Mouse (Mus musculus) CD4-positive, CD25-positive, alpha-beta regulatory T cell, adult 4 months (primary cell): Measurements from ENCODE around the gene Dab1. TPM values are rescaled to one million over a fixed set of nuclear protein-coding genes. Genes with fewer than 3 reads are reported as not detected.

Source experiments
- ATAC-seq: one replicate; pipeline ENCODE4 v1.8.0; 2017
- polyA plus RNA-seq, 2 experiments: library from polyadenylated mRNA; unstranded; fragments of 100-300 nt; shearing (Covaris generic); gene quantifications; one replicate each; pipeline ENCODE4 v1.2.1; 2017

The Dab1 gene
- polyA plus RNA-seq, 2 experiments from 2014 or later, result 0.26 TPM; not detected in 1

DNA sequence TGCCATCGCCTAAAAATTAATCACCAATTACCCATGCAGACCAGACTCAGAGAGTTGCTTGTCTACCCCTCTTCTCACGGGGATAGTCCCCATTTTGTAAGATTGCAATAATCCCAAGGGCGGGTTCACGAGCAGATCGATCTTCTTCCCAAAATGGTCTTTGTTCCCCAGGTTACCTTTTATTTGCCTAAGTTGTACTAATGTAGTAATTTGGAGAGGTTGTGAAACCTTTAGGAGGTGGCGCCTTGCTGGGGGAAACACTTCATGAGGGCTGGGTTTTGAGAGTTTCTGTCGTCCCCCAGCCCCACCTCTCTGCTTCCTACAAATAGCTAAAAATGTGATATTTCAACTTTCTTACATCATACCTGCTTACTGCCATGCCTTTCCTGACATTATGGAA is 657.8 kb downstream of the Dab1 start:
- no peak for ATAC-seq

DNA sequence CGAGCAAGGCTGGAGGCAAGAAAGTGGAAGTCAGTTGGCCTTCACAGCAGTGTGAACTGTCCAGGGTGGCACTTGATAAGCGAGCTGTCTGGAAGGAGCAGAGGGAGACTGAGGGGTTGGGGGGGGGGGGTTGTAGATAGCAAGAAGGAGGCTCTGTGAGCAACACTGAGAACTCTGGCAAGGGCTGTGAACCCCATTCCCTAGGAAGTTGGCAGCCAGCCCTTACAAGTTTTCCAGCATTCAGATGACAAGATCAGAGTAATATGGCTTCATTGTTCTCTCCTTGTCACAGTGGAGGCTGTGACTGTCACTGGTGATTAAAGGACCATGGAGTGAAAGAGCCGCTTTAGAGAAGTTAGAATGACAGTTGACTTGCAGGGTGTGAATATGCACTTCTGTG is 662.4 kb downstream of the Dab1 start:
- no peak for ATAC-seq

DNA sequence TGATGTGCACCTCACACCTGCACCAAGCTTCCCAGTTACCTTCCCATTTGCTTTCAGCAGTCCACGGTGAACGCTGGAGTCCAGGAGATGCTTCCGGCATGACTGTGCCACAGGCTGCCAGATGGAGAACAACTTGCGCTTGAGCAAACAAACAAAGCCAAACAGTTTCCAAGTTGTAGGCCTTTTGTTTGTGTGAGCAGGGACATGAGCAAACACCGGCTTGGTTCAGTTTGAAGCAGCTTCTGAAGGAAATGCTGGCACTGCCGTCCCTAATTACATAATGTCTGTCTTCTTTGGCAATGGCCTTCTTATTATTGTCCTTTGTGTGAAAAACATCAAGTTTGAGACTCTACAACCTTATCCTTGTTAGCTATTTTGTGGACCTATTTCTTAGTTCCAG is 664.7 kb downstream of the Dab1 start:
- ATAC-seq, result no peak

DNA sequence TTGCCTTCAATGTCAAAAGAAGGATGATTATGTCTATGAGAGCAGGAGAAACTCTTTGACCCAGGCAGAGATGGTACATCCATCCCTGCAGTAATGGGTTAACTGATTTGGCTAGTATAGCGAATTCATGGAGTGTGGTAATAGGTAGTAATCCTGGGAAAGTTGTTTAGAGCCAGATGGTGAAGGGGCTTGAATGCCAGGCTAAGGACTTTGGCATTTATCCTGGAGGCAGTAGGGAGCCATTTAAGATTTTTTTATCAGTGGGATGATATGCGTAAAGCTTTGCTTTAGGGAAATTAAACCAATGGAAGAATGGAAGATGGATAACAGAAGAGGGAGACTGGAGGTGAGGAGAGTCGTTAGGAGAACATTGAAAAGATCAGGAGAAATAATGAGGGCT is 669.2 kb downstream of the Dab1 start:
- no peak for ATAC-seq

DNA sequence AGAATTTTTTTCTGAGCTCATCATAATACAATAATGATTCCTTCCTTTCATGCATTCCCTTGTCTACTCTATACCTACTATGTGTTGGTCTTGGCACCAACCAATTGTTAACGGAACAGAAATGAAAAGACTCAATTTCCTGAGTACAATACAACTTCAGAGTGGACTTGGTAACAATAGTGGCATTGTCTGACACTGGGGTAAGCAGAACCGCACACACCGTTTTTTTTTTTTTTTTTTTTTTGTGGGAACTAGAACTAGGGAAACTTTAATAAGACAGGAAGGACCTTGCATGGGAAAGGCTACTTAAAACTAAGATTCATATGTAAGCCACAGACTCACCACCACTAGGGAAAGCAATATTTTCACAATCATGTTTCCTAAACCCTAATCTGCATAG is 682.6 kb downstream of the Dab1 start:
- no peak for ATAC-seq

DNA sequence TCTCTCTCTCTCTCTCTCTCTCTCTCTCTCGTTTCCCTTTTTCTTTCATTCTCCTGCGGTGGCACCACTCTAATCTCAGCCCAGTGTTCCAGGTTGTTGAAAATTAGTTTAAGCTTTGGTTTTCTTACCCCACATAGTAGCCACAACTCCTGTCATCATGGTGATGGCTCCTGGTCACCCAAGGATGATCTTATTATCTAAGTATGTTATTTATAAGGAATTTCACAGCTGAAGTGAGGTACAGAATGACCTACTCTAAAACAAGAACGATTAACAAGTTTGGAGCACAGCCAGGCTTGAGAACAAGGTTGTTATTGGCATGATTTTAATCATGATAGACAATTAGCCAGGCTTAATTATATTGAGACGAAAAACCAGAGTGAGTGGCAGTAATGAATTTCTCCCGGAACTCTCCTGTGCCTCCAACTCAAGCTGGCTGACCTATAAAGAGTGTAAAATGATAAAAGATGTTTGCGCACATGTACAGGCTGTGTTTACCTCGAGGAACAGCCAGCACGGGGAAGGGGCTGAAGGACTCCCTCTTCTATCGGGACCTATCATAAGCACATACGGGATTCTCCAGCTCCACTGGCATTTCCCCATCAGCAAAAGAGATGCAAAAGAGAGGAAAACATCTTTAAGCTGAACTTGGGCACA is 684.0 kb downstream of the Dab1 start:
- no peak for ATAC-seq

DNA sequence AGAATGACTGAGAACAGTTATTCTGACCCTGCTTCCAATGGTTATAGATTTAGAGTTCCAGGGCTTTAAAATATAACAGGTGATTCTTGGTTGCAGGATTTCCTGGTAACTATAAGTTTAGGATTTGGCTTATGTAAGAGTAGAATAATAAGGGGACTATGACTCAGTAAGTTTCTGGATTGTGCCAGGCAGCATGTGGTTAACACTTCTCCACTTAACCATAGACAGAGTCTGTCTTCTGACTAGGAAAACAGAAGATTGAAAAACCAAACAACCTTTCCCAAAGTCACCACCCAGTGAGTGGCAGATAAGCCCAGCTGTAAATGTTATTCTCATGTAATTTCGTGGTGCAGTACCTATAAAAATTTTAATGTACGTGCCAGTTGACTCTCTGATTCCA is 688.6 kb downstream of the Dab1 start:
- no peak for ATAC-seq

DNA sequence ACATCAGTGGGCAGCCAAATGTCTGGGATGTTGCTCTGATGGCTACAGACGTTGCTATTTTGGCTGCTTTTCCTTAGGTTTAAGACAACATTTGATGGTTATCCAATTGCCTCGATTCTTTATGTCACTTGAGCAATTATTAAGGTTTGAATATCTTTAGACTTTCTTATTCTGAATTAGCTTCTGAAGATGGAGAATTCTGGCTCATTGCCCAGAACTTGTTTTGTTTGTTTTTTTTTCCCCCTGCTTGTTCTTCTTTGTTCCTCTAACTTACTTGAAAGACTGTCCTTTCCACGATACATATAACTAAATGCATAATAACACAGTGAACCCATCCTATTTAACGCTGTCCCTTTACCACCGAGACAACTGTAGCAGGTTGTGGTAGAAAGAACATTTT is 707.1 kb downstream of the Dab1 start:
- no peak for ATAC-seq

DNA sequence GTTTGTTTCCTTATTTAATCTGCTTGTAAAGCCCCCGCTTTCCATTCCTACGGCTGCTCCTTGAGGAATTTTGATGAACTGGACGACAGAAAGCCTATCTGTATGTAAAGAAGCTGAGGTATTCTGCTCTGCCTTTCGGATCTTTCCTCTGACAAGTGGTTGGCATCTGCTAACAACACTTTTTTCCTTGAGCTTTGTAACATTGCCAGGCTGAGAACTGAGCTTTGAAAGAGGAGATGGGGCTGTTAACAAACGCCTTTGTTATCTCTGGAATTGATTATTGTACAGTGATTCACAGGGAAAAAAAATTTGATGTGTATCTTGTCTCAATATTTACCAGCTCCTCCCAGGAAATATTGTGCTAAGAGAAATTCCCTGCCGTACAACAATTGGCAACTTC is 712.7 kb downstream of the Dab1 start:
- ATAC-seq, result no peak

DNA sequence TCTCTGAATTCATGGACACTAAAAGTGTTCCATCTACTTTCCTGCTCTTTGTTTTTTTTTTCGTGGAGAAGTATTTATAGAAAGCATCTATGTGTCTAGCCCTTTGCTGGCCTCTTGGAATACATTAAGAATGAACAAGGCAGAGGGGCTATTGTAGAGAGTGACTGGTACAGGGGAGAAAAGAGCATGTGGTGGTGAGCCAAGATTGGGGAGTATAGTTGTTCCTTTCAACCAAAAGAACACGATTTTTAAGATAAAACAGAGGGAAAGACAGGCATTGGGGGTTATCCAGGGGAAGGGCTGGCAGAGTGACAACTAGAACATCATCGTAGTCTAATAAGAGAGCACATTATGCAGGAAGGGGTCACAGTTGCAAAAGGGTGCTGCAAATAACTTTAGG is 713.2 kb downstream of the Dab1 start:
- no peak for ATAC-seq

DNA sequence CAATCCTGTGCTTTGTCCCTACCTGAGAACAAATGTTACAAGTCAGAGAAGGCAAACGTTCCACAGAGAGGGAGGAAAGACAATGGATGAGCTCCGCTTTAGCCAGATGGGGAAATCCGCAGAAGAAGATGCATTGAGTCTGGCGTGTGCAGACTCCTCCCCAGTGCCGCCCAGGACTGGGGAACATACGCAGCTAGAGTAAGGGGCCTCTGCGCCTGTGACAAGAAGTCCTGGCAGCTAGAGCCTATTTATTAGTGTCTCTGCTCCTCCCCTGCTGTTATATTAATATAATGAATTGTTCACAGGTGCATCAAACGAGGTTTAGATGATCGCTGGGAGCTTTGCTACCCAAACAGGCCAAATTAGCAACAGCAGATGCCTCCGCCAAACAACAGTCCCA is 718.1 kb downstream of the Dab1 start:
- no peak for ATAC-seq

DNA sequence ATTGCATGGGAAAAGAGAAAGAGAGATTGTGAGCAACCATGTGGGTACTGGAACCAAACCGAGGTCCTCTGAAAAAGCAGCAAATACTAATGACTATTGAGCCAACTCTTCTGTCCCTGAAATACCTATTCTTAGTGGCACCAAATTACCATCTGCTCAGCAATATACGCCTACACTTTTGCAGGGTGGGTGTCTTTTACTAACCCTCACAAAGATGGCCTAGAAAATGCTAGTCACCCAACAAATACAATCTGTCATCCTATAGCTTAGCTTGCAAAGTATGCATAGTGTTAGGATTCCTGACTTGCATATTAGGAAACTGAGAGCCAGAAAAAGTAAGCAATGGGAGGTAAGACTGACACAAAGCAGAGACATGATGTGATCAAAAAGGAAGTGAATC is 719.2 kb downstream of the Dab1 start:
- ATAC-seq, result no peak

DNA sequence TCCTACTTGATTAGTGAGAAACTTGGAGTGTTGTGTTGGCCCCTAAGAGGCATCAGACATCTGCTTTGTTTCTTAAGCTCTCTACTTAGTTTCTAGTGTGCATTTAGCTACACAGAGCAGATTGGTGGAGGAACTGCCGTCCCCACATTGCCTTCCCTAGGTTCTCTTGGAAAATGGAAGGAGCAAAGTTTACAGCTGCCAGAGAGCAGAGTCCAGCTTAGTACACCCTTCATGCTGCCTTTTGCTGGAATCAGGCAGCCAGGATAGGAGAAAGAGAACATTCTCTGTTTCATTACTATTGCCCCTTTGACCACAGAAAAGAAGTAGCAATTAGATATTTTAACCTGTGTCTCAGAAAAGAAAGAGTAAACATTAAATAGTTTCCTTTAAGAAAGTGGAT is 742.2 kb downstream of the Dab1 start:
- ATAC-seq, result no peak

DNA sequence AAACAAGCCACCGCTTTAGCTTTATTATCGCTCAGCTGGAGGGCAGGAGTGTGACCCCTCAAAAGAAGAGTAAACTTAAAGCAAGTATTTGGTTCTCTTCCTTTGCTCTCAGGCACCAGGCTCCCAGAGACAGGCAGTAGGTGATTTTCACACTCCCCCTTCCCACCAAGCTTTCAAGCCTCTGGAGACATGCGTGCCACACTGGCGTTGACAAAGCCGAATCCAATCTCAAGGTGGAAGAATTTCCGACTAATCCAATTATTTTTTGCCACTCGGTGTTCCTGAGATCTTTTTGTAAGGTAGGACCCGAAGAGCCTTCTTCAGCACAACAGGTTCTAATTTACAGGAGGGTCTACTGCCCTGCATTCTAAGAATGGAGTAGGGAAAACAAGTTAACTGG is 747.3 kb downstream of the Dab1 start:
- ATAC-seq, result no peak

DNA sequence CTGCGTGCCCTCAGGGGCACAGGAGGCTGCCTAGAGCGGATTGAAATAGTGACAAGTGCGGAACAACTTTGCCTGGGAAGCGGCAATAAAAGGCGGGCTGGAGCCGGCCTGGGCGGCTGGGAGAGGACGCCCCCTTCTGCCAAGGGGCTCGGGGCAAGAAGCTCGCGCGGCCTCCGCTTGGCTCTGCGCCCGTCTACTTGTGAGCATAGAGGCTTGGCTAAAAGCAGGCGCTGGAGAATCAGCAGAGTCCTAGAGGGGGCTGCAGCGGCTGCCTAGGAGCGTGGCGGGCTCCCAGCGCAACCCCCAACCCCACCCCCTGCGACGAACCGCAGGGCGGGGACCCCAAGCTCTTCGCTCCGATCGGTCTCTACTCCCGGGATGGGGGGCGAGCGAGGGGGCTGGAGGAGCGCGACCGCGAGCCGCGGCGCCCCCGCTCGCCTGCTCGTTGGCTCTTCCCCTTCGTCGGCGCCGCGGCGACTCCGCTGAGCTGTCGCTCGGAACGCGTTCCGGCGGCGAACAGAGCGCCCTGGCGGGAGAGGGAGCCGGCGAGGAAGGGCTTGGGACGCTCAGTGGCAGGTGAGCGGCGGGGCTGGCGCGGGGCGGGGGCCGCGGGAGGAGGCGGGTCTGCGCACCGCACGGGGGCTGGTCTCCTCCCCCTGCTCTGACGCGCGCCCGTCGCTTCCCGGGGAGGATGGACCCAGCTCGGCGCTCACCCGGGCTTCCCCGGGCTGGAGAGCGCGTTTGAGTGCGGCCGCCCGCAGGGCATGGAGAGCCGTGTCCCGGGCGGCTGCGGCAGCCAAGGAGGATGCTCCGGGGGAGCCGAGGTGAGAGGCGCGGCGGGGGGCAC is 748.0 kb downstream of the Dab1 start:
- no peak for ATAC-seq

DNA sequence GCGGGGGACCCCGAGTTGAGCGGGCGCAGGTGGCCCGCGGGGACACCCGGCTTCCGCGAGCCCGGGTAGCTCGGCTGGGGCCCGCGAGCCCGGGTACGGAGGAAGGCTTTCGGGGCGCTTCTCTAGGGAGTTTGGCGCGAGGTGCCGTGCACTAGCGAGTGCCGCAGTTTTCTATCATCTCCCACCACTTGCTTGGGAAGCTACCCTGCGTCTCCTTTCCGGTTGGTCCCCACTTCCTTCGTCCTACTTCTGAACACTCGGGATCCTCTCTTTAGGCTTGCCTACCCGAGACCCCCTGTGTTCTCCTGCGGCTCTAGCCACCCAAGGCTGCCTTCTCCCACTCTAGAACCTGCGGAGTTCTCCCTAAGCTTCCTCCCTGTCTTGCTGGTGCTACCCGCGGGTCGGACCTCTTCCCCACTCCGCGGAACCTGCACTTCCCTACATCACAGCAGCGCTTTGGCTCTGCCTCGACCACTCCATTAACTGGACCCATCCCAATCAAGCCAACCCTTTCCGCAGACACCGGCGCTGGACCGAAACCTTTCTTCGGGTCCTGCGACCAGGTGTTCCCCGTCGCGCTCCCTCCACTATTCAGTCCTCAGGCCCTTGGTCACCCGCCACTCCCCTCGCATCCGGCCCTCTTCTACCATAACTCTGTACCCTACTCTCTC is 748.7 kb downstream of the Dab1 start:
- ATAC-seq, result no peak

DNA sequence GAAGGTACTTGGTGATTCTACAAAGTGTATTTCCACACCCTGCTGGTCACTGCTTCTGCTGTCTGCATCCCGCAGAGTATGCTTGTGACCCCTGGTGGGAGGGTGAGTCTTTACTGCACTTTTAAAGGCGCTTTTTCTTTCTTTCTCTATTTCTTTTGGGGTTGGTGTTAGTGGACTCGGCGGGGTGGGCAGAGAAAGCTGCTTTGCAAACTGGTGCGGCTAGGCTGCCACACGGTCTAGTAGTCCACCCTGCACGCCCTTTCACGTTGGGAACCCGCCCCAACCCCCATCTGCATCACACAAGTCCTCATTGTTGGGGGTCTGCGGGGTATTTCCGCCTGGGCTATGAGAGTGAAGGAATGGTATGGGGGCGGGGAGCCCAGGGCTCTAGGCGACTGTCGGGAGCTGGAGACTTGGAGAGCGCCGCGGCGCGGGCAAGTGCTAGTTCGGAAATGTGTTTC is 749.4 kb downstream of the Dab1 start:
- ATAC-seq, result no peak

DNA sequence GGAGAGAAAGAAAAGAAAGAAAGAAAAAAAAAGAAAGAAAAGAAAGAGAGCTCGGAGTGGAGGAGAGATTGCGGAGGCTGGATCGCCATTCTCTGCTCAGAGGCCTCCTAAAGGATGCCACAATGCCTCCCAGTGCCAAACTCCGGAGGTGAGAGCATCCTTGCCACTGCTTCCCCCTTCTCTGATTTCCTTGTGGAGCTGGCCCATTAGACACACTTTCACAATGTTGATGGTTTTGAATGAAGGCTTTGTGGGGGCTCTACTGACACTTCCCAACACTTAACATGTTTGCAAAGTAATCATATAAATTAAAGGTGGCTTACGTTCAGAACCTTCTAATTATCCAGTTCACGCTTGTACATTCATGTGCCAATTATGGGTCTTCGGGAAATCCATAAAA is 749.9 kb downstream of the Dab1 start:
- no peak for ATAC-seq

DNA sequence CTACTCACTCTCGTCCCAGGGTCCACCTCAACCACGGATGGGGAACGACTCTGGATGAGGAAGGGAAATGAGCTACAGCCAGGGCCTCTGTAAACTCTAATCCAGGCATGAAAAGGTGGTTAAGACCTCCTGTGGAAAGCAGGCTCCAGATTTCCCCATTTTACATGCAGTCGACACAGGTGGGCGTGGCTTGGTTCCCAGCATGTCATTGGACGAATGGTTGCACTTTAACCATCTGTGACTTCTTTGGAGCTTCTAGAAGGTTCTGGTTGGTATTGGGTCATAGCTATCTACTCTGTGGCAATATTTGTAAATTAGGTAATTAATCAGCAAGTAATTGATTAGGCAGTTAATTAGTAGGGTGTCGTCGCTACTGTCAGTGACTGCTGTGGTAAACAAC is 752.0 kb downstream of the Dab1 start:
- no peak for ATAC-seq

DNA sequence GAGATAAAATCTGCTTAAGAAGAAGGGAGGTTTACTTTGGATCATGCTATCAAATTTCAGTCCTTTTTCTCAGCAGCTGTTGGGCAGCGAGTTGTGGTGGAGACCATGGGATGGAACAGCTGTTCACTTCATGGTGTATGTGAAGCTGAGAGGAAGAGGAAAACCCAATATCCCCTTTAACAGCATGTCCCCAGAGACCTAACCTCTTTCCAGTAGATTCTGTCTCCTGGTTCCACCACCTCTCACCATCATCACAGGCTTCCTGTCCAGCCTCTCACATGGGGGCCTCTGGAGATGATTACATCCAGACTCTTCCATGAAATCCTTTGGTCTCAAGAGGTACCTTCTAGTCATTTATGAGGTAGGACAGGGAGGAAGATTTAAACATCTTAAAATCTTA is 755.0 kb downstream of the Dab1 start:
- no peak for ATAC-seq

DNA sequence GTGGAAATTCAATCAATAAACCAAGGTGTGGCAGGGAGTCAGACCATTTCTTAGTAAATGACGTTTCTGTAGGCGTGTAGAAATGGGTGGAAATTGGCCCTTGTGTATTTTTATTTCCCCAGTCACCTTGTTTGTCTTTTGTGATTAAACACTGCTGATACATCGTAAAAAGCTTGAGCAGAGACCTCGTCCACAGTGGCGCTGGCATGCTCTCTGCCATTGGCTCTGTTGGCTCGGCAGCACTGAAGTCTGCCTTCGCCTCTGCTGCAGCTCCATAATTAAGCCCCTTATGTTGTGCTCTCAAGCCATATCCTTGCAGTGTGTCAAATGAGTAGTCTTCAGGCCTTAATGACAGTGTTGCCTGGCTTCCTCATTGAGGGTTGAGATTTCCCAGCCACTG is 765.5 kb downstream of the Dab1 start:
- no peak for ATAC-seq

DNA sequence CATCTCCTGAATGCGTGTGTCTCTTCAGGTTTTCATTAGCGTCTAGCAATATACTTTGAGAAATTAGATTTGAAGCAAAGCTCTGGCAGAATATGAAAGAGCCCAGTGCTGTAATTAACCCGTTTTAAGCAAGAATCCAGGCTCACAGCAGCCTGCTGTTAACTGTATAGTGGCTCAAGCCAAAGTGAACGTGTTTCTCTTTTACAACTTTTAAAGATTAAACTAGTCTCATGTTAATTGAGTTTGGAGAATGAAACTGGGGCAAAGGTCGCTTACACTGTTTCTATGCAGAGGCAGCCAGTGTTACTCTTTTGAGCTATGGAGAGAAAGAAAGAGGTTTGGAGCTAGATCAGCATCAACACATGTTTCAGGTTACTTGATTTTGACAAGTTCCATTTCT is 766.1 kb downstream of the Dab1 start:
- ATAC-seq, result no peak

DNA sequence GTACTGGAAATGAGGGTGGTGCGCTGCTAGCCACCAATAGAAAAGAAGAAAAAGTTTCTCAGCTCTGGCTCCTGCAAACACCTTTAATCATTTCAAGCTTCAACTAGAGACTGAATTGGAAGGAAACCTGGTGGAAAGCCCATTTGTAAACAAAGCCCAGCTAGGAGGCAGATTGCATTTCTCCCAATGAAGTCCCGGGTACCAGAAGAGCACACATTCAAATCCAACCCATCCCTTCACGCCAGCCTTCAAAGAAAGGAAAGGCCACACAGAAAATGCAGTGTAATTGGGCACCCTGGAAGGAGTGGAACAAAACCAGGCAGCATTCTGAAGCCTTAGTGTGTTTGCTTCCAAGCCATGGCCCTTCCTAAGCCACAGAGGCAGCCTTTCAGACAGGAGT is 776.4 kb downstream of the Dab1 start:
- ATAC-seq, result no peak

DNA sequence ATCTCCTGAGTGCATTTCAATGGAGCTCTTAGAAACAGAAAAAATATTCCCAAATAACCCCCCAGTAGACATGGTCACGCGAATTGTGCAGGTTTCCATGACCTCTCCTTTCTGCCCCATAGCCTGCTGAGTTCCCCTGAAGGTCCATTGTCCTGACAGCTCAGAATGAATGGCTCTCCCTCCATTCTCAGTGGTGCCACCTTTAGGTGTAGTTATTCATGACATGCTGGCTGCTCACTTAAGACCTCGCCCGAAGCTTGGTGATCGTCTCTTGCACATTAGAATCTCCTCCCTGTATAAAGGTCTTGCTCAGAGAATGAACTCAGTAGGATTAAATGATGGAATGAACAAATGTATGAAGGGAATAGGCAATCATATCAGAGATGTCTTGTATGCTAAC is 776.9 kb downstream of the Dab1 start:
- no peak for ATAC-seq
